Mouse (Mus musculus) neural tube, embryonic 14.5 days (tissue): ENCODE results near the gene Padi6. TPM values are rescaled to one million over a fixed set of nuclear protein-coding genes. Genes with fewer than 3 reads are reported as not detected.

Experiments used
- ATAC-seq: fragments of 200-750 bp; cut with Nextera tagmentation; 2 replicates; pipeline ENCODE4 v1.8.0; 2017; ENCODE audit warnings: low read depth, mild to moderate bottlenecking, moderate TSS enrichment, moderate library complexity
- H3K27ac ChIP-seq: fragments of 300-500 bp; sonication (generic); 2 replicates; pipeline ENCODE4 v1.5.1; 2014; ENCODE audit warnings: low read depth, mild to moderate bottlenecking, control low read depth, low read length, moderate library complexity, mixed read lengths
- H3K27me3 ChIP-seq: fragments of 300-500 bp; sonication (generic); 2 replicates; pipeline ENCODE4 v1.6.1; 2014; ENCODE audit warnings: low read length; ENCODE audit not compliant: control insufficient read depth, insufficient read depth
- H3K36me3 ChIP-seq: fragments of 300-500 bp; sonication (generic); 2 replicates; pipeline ENCODE4 v1.6.1; 2014; ENCODE audit warnings: low read length, mixed read lengths; ENCODE audit not compliant: control insufficient read depth, insufficient read depth
- H3K4me1 ChIP-seq: fragments of 300-500 bp; sonication (generic); 2 replicates; pipeline ENCODE4 v1.6.1; 2014; ENCODE audit warnings: low read length; ENCODE audit not compliant: control insufficient read depth, insufficient read depth
- H3K4me2 ChIP-seq: fragments of 300-500 bp; sonication (generic); 2 replicates; pipeline ENCODE4 v1.6.1; 2014; ENCODE audit warnings: mild to moderate bottlenecking, low read depth, low read length, control low read depth
- H3K4me3 ChIP-seq: fragments of 300-500 bp; sonication (generic); 2 replicates; pipeline ENCODE4 v1.5.1; 2014; ENCODE audit warnings: low read depth, low read length, control low read depth, mixed read lengths
- H3K9ac ChIP-seq: fragments of 300-500 bp; sonication (generic); replicated peaks from 2 replicates; pipeline ENCODE4 v1.6.1; 2014; ENCODE audit warnings: low read depth, mild to moderate bottlenecking, control low read depth, low read length, mixed read lengths
- H3K9me3 ChIP-seq: fragments of 300-500 bp; sonication (generic); 2 replicates; pipeline ENCODE4 v1.6.1; 2016; ENCODE audit warnings: low read length; ENCODE audit not compliant: control insufficient read depth
- WGBS: fragments of 180-500 bp; shearing (Covaris S2); extraction: QIAGEN DNeasy Blood & Tissue Kit; methylation state at CpG from one replicate; pipeline ENCODE4 v1.1.7; 2014; 5-methylcytosine and 5-hydroxymethylcytosine counted together
- polyA plus RNA-seq: library from polyadenylated mRNA; unstranded; fragments of >200 nt; fragmentation: Nextera tagmentation; extraction: Ambion mirVana; gene quantifications from 2 replicates; pipeline ENCODE4 v1.2.1, GENCODE M21; 2014

The Padi6 gene
- polyA plus RNA-seq, 1 experiment from 2014 or later: 0.08 TPM

DNA sequence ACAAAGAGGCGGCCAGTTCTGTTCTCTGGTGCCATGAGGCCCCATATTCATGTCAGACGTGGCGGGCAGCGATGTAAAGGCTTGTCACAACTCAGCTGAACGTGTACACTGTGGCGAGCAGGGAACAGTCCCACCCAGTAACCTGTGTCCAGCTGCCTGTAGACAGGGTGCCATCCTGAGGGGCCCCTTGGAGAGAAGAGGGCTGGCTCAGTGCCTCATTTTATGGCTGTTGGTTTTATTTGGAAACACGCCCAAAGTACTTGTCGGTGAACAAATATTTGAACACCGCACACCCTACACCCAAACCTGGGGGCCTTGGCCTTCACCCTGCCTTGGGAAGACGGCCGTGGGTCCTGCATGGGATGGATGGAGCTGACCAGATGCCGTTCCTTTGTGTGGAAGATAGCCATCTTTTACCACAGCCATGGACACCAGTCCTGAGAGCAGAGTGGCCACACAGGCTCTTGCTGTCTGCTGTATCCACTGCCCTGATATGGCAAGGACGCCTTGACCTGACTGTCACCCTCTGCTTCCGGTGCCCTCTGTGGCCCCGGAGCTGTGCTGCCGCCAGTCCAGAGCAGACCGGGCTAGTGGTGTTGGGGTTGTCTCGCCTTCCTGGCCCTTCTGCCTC lies 34.0 kb downstream of the Padi6 start:
- H3K27me3 ChIP-seq: no peaks in the 10 kb centered on the region
- no peak for ATAC-seq
- 83% methylated on average over 18 of the region's 18 CpGs for WGBS
- peaks cover 20% of the 10 kb centered on the region for H3K4me1 ChIP-seq
- H3K9me3 ChIP-seq: no peaks in the 10 kb centered on the region
- H3K9ac ChIP-seq: no peak overlapping the region
- no peak overlapping the region for H3K4me3 ChIP-seq
- no peak overlapping the region for H3K4me2 ChIP-seq
- H3K36me3 ChIP-seq: peaks cover 46% of the 10 kb centered on the region
- 0 out of 2 replicates have a peak overlapping the region, but pooled peaks have one; percentile 28 for H3K27ac ChIP-seq

DNA sequence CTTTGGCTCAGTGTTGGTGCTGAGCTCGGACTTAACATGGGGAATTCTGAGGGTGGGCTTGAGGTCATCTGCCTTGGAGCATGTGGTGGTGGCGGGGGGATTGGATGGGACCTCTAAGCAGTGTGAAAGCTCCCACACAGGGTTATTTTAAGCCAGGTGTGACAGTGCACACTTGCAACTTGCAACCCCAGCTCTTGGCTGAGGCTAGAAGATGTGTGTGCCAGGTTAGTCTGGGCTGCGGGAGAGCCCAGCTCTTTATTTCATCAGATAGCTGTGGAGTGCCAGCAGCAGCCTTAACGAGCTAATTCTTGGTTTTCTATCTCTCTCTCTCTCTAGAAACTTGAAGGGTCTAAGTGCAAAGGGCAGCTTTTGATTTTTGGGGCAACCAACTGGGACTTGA lies 34.8 kb downstream of the Padi6 start:
- ATAC-seq: no peak
- no peak overlapping the region for H3K4me3 ChIP-seq
- peaks cover 44% of the 10 kb centered on the region for H3K36me3 ChIP-seq
- H3K27me3 ChIP-seq: no peaks in the 10 kb centered on the region
- H3K9me3 ChIP-seq: no peaks in the 10 kb centered on the region
- no peak overlapping the region for H3K27ac ChIP-seq
- H3K4me2 ChIP-seq: no peak overlapping the region
- H3K4me1 ChIP-seq: peaks cover 18% of the 10 kb centered on the region
- no peak overlapping the region for H3K9ac ChIP-seq
- WGBS: 90% methylated on average over 4 of the region's 4 CpGs

DNA sequence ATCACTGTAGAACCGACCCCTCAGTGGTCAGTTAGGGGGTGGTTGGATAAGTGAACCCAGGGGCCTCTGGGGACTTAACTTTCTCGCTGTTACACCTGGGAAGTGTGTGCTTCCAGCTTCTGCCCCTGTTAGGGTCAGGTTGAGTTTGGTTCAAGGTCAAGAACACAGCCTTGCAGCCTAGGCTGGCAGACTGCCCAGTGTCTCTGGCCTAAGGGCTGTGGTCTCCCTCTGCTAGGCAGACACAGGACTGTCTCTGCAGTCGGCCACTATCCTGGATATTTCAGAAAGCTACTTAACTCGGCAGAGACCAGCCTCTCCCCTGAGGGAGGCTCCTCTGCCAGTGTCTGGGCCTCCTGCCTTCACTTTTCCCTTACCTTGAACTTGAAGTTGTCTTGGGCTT lies 38.3 kb downstream of the Padi6 start:
- Histone ChIP-seq H3K27me3 (no peaks in the 10 kb centered on the region), H3K36me3 (peaks cover 14% of the 10 kb centered on the region; the same call in 1 of the 2 replicates), H3K4me2 (peak overlapping the region; percentile 66), H3K4me1 (peaks cover 24% of the 10 kb centered on the region), H3K4me3 (peak overlapping the region; percentile 89; the same call in 1 of the 2 replicates), H3K9me3 (no peaks in the 10 kb centered on the region), H3K27ac (peak overlapping the region; percentile 34; the same call in 1 of the 2 replicates), H3K9ac (0 out of 2 replicates have a peak overlapping the region, but pooled peaks have one; percentile 21)
- WGBS: 39% methylated on average over 4 of the region's 4 CpGs
- no peak for ATAC-seq

DNA sequence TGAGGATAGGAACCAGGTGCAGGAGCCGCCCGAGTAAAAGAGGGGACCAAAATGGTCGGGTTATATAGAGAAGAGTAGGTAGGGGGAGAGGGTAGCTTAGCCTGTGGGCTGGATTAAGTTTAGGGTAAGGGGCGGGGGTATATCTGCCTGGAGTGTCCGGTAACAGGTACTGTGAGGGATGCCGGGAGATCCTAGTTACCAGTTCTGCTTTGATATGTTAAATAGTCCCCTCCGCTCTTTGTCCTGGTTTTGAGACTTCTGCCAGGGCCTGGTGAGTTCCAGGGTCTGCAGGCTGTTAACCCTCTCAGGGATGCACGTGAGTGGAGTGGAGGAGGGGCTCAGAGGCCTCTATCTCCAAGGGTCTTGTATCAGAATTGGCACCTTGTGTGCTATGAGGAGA lies 38.8 kb downstream of the Padi6 start:
- Histone ChIP-seq H3K27ac (peak overlapping the region; percentile 95; the same call in 1 of the 2 replicates), H3K9ac (0 out of 2 replicates have a peak overlapping the region, but pooled peaks have one; percentile 21), H3K4me1 (peaks cover 24% of the 10 kb centered on the region), H3K4me2 (peak overlapping the region; percentile 66), H3K4me3 (peak overlapping the region; percentile 89), H3K9me3 (no peaks in the 10 kb centered on the region), H3K27me3 (no peaks in the 10 kb centered on the region), H3K36me3 (peaks cover 9% of the 10 kb centered on the region; the same call in 1 of the 2 replicates)
- peak; percentile 9; the same call in 1 of the 2 replicates for ATAC-seq
- WGBS: 6% methylated on average over 8 of the region's 8 CpGs

DNA sequence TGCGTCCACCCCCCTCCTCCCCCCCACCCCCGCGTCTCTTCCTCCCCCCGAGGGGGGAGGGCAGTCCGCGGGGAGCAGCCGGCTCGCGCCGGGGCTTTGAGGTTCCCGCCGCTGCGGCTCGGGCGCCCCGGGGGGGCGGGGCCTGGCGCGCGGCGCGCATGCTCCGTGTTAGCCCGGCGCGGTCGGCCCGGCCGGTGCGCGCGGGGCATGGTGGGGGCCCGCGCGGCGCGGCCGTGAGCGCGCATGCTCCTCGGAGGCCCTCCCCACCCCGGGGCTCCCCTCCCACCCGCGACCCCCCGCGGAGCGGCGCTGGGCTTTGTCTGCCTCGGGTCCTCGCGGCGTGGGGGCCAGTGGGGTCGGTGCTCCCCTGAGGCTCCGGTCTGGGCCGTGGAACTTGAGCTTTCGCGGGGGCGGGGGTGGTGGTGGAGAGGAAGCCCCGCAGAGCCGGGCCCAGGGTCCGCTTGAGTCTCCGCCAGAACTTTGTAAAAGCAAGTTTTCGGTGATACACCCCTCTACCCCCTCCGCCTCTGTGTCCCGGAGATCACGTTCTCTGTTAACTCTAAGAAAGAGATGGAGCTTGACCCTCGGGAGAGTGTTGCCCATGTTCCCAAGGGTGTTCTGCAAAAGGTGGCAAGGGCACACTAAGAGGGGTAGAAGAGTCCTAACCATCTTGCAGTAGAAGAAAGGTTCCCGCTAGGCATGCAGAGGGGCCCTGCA lies 39.7 kb downstream of the Padi6 start:
- ATAC-seq: peak; percentile 71
- Histone ChIP-seq H3K9me3 (no peaks in the 10 kb centered on the region), H3K4me1 (peaks cover 24% of the 10 kb centered on the region), H3K27me3 (no peaks in the 10 kb centered on the region), H3K4me2 (peak overlapping the region; percentile 66), H3K4me3 (peak overlapping the region; percentile 89), H3K9ac (peak overlapping the region; percentile 95), H3K27ac (peak overlapping the region; percentile 95), H3K36me3 (peaks cover 2% of the 10 kb centered on the region; the same call in 1 of the 2 replicates)
- under 1% methylated on average over 26 of the region's 68 CpGs for WGBS

DNA sequence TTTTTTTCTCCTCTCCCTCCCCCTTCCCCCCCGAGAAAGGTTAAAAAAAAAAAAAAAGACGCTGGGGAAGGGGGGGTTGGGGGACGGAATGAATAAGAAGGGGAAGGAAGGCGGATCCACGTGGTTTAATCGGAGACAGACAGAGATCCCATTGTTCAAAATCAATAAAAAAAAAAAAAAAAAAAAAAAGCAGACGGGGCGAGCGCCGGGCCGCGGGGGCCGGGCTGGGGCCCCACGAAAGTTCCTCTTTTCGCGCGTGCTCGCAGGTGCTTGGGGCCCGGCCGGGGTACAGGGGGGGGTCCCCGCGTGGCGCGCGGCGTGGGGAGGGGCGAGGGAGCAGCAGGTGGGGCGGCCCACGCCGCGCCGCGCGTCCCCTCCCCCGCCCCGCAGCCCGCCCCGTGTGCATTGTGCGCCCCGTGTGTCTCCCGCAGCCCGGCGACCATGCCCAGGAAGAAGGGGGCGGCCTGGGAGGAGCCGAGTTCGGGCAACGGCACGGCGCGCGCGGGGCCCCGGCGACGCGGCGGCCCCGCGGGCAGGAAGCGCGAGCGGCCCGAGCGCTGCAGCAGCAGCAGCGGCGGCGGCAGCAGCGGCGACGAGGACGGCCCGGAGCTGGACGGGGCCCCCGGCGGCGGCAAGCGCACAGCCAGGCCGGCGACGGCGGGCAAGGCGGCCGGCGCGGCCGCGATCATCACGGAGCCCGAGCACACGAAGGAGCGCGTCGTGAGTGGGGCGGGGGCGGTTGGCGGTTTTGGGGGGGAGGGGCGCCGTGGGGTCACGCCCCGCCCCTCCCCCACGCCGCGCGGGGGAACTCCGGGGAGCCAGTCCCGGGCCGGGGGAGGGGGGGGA lies 40.5 kb downstream of the Padi6 start:
- peaks cover 19% of the 10 kb centered on the region for H3K4me1 ChIP-seq
- 0 out of 2 replicates have a peak, but pooled peaks have one; percentile 8 for ATAC-seq
- 0% methylated on average over 39 of the region's 107 CpGs for WGBS

DNA sequence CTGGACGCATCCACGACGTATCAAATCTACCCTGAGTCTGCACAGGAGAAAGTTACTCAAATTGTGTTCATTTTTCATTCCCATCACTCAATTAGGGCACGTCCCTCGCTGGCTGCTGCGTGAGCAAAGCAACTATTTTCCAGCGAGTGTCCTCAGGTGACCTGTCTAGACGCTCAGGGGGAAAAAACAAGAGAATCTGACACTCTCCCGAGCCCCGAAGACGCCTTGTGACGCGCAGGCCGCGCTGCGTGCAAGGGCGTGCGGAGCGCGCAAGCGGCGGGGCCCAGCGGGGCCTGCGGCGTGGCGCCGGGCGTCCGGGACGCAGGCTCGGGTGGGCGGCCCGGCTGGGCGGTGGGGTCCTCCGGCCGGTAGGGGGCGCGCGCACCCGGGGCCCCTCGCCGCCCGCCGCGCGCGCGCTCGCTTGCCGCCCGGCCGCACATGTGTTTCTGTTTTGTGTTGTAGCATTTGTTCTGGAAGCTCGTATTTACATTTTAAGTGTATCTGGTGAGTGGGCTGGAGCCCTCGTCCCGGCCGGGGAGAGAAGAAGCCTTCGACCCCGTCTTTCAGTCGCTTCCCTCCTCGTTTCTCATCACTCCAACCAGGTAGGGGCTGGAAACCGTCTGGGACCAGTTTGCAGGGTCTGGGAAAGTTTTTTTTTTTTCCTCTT lies 41.3 kb downstream of the Padi6 start:
- no peaks in the 10 kb centered on the region for H3K9me3 ChIP-seq
- peaks cover 18% of the 10 kb centered on the region for H3K4me1 ChIP-seq
- no peaks in the 10 kb centered on the region for H3K27me3 ChIP-seq
- H3K4me3 ChIP-seq: peak overlapping the region; percentile 89
- peak overlapping the region; percentile 95 for H3K9ac ChIP-seq
- ATAC-seq: peak; percentile 72
- no peaks in the 10 kb centered on the region for H3K36me3 ChIP-seq
- peak overlapping the region; percentile 66 for H3K4me2 ChIP-seq
- peak overlapping the region; percentile 95 for H3K27ac ChIP-seq
- WGBS: under 1% methylated on average over 52 of the region's 61 CpGs

More for the DNA sequence above, 40.5 kb downstream of the Padi6 start:
- Histone ChIP-seq H3K4me3 (peak overlapping the region; percentile 89), H3K9me3 (no peaks in the 10 kb centered on the region), H3K27ac (peak overlapping the region; percentile 95), H3K27me3 (no peaks in the 10 kb centered on the region), H3K4me2 (peak overlapping the region; percentile 66), H3K9ac (peak overlapping the region; percentile 95), H3K36me3 (no peaks in the 10 kb centered on the region; the same call in 1 of the 2 replicates)

DNA sequence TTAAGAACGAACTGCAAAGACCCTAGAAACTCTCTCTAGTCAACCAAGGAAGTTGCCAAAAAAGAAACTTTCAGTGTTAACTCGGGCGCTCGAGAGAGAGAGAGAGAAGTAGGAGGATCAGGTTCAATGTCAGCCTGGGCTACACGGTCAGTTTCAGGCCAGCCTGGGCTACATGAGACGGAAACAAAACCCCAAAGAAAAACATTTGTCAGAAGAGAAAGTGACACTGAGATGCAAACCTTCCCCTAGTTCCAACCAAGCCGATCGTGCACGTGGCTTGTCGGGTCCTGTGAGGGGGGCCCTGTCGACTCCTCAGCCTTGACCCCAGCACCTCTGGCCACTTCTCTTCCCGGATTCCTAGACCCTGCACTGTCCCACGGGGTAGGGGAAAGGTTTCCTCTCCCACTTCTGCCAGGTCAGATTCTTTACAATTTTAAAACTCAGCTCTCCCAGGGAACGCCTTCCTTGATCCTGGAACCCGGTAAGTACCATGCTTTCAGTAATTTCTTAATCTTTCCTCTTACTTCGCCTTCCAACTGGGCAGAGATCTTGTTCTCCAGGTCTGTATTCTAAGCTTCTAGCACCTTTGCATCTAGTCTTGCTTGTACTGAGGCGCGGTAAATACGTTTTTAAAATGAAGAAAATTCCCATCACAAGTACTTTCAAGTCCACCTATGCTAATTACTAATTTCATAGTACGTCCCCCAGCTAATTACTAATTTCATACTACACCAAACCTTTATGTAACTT lies 42.0 kb downstream of the Padi6 start, which contains the start of gene Rcc2:
Gene Rcc2, plus strand, starts transcription at position 273 of the 750 bp plus-strand sequence.
- peaks cover 18% of the 10 kb centered on the region for H3K4me1 ChIP-seq
- H3K9me3 ChIP-seq: no peaks in the 10 kb centered on the region
- no peak for ATAC-seq
- 8% methylated on average over 20 of the region's 20 CpGs for WGBS
- H3K4me3 ChIP-seq: peak within 1 kb of the TSS; percentile 89
- peak within 1 kb of the TSS; percentile 66 for H3K4me2 ChIP-seq
- peak within 1 kb of the TSS; percentile 95 for H3K27ac ChIP-seq
- H3K9ac ChIP-seq: peak within 1 kb of the TSS; percentile 95
- no peaks in the 10 kb centered on the region for H3K36me3 ChIP-seq
- no peaks in the 10 kb centered on the region for H3K27me3 ChIP-seq
